Mouse (Mus musculus) c-Kit-positive CD71-positive TER-119-negative erythroid progenitor cells, embryonic 14.5 days (primary cell): ENCODE measurements around the gene Serpinb1c.
"Not testable (repeated sequence)": the region's sequence is repeated elsewhere in the genome, so short reads cannot be mapped to it uniquely, and the experiment has no call there.

ENCODE experiments used
- DNase-seq: peaks from one replicate; pipeline ENCODE4 v3.0.0-alpha.2; 2013; ENCODE audit warnings: low read depth

Serpinb1c gene

GRCm38 (mm10) chr13:32898111-32898510 is at the start of gene Serpinb1c:
Gene Serpinb1c (minus strand): TSS chr13:32898211.
- no peak for DNase-seq

GRCm38 (mm10) chr13:32939191-32939590 is 41.2 kb upstream of the Serpinb1c start:
- DNase-seq = not testable (repeated sequence)

GRCm38 (mm10) chr13:32938275-32938674 is 40.3 kb upstream of the Serpinb1c start:
- DNase-seq = not testable (repeated sequence)

GRCm38 (mm10) chr13:32934706-32935381 is 36.8 kb upstream of the Serpinb1c start:
- DNase-seq = no peak

- DNase-seq = no peak
These were observed 31.2 kb upstream of the Serpinb1c start for GRCm38 (mm10) chr13:32929107-32929750.

GRCm38 (mm10) chr13:32927241-32927640 is 29.2 kb upstream of the Serpinb1c start:
- no peak for DNase-seq

- DNase-seq = no peak
These were observed 28.6 kb upstream of the Serpinb1c start for GRCm38 (mm10) chr13:32926661-32927060.

- DNase-seq = no peak
These were observed 26.8 kb upstream of the Serpinb1c start for GRCm38 (mm10) chr13:32924578-32925360.

- no peak for DNase-seq
These were observed 24.6 kb upstream of the Serpinb1c start for GRCm38 (mm10) chr13:32922622-32923021.

- DNase-seq = no peak
These were observed 14.9 kb upstream of the Serpinb1c start for GRCm38 (mm10) chr13:32912770-32913380.

GRCm38 (mm10) chr13:32908182-32908581 is 10.2 kb upstream of the Serpinb1c start:
- DNase-seq = no peak

- peak; percentile 73 for DNase-seq
These were observed 5.3 kb upstream of the Serpinb1c start for GRCm38 (mm10) chr13:32903211-32903873.

- peak; percentile 51 for DNase-seq
These were observed 4.5 kb upstream of the Serpinb1c start for GRCm38 (mm10) chr13:32902481-32903015.

- DNase-seq = peak; percentile 34
These were observed 2.6 kb upstream of the Serpinb1c start for GRCm38 (mm10) chr13:32900639-32901038.

- not testable (repeated sequence) for DNase-seq
These were observed 1.1 kb upstream of the Serpinb1c start for GRCm38 (mm10) chr13:32899114-32899513.

GRCm38 (mm10) chr13:32896931-32897330 is 1.1 kb downstream of the Serpinb1c start:
- no peak for DNase-seq

- no peak for DNase-seq
These were observed 13.3 kb downstream of the Serpinb1c start for GRCm38 (mm10) chr13:32884755-32885154.

GRCm38 (mm10) chr13:32873862-32874261 is 24.1 kb downstream of the Serpinb1c start:
- DNase-seq = no peak

- no peak for DNase-seq
These were observed 29.2 kb downstream of the Serpinb1c start for GRCm38 (mm10) chr13:32868843-32869242.

GRCm38 (mm10) chr13:32868233-32868632 is 29.8 kb downstream of the Serpinb1c start:
- not testable (repeated sequence) for DNase-seq

- DNase-seq = no peak
These were observed 31.0 kb downstream of the Serpinb1c start for GRCm38 (mm10) chr13:32867030-32867429.
